Mouse (Mus musculus) olfactory bulb, adult 2 months (tissue): ENCODE measurements at regions not wholly inside any gene's neighbourhood (a gene's known extent, or its start where the extent isn't known, plus 50 kb on each side); places are given as distances from the start of the nearest gene placed in this dataset.

ENCODE experiments used
- CTCF ChIP-seq: fragments of 200-500 bp; IDR thresholded peaks from 2 replicates; pipeline ENCODE4 v1.5.1; 2012; ENCODE audit warnings: low read depth, mild to moderate bottlenecking, low read length, moderate library complexity; ENCODE audit not compliant: insufficient read depth
- POLR2A ChIP-seq: fragments of 200-500 bp; IDR thresholded peaks from 2 replicates; pipeline ENCODE4 v1.6.1; 2012; ENCODE audit warnings: mild to moderate bottlenecking, low read depth, low read length, moderate library complexity; ENCODE audit not compliant: insufficient read depth

- TF ChIP-seq CTCF (no peak), POLR2A (no peak)
Observed at GRCm38 (mm10) chr9:86020133-86020532, 178.0 kb downstream of the Tpbg start.
